Mouse (Mus musculus) heart, embryonic 14.5 days (tissue): ENCODE results near the gene Olfr686. TPM values are rescaled to one million over a fixed set of nuclear protein-coding genes. Genes with fewer than 3 reads are reported as not detected.

Experiments
- ATAC-seq: fragments of 200-750 bp; cut with Nextera tagmentation; 2 replicates; pipeline ENCODE4 v1.8.0; 2017; ENCODE audit warnings: low read depth, moderate TSS enrichment; ENCODE audit not compliant: insufficient number of reproducible peaks, insufficient read depth, low FRiP score
- H3K27ac ChIP-seq, 2 experiments: fragments of 200-500 bp in 1 of 2; fragments of 300-500 bp in 1 of 2; sonication (generic) in 1 of 2; replicated peaks in 1 of 2; 2 replicates each; pipeline ENCODE4 v1.5.1; 2012 to 2014; ENCODE audit warnings: low read depth in 2 of 2, low read length in 2 of 2, control low read depth in 1 of 2, mild to moderate bottlenecking in 1 of 2, mixed read lengths in 1 of 2; ENCODE audit not compliant: control insufficient read depth in 1 of 2, insufficient read depth in 1 of 2
- H3K27me3 ChIP-seq: fragments of 300-500 bp; sonication (generic); 2 replicates; pipeline ENCODE4 v1.6.1; 2014; ENCODE audit warnings: mild to moderate bottlenecking, low read length, control low read depth; ENCODE audit not compliant: control insufficient read depth, insufficient read depth
- H3K36me3 ChIP-seq: fragments of 300-500 bp; sonication (generic); 2 replicates; pipeline ENCODE4 v1.6.1; 2014; ENCODE audit warnings: mild to moderate bottlenecking, control low read depth, low read length, mixed read lengths; ENCODE audit not compliant: control insufficient read depth, insufficient read depth
- H3K4me1 ChIP-seq, 2 experiments: fragments of 200-500 bp in 1 of 2; fragments of 300-500 bp in 1 of 2; sonication (generic) in 1 of 2; 2 replicates each; pipeline ENCODE4 v1.6.1; 2012 to 2014; ENCODE audit warnings: low read length in 2 of 2, control low read depth in 1 of 2, mixed read lengths in 1 of 2; ENCODE audit not compliant: control insufficient read depth in 2 of 2, insufficient read depth in 2 of 2
- H3K4me2 ChIP-seq: fragments of 300-500 bp; sonication (generic); 2 replicates; pipeline ENCODE4 v1.6.1; 2014; ENCODE audit warnings: mild to moderate bottlenecking, low read length
- H3K4me3 ChIP-seq, 2 experiments: fragments of 200-500 bp in 1 of 2; fragments of 300-500 bp in 1 of 2; sonication (generic) in 1 of 2; 2 replicates each; pipeline ENCODE4 v1.5.1; 2012 to 2014; ENCODE audit warnings: low read length in 2 of 2, mild to moderate bottlenecking in 2 of 2, control low read depth in 1 of 2, low read depth in 1 of 2, moderate library complexity in 1 of 2; ENCODE audit not compliant: control insufficient read depth in 1 of 2, insufficient read depth in 1 of 2
- H3K9ac ChIP-seq: fragments of 300-500 bp; sonication (generic); 2 replicates; pipeline ENCODE4 v1.6.1; 2014; ENCODE audit warnings: mild to moderate bottlenecking, low read length
- H3K9me3 ChIP-seq: fragments of 300-500 bp; sonication (generic); 2 replicates; pipeline ENCODE4 v1.6.1; 2016; ENCODE audit warnings: low read length, control low read depth; ENCODE audit not compliant: control insufficient read depth
- WGBS: fragments of 180-500 bp; shearing (Covaris S2); extraction: QIAGEN DNeasy Blood & Tissue Kit; methylation state at CpG from one replicate; pipeline ENCODE4 v1.1.7; 2014; 5-methylcytosine and 5-hydroxymethylcytosine counted together
- polyA plus RNA-seq: library from polyadenylated mRNA; unstranded; fragments of >200 nt; fragmentation: Nextera tagmentation; extraction: Ambion mirVana; gene quantifications from 2 replicates; pipeline ENCODE4 v1.2.1, GENCODE M21; 2014

Olfr686 gene
- not detected in 2 replicates for polyA plus RNA-seq

DNA sequence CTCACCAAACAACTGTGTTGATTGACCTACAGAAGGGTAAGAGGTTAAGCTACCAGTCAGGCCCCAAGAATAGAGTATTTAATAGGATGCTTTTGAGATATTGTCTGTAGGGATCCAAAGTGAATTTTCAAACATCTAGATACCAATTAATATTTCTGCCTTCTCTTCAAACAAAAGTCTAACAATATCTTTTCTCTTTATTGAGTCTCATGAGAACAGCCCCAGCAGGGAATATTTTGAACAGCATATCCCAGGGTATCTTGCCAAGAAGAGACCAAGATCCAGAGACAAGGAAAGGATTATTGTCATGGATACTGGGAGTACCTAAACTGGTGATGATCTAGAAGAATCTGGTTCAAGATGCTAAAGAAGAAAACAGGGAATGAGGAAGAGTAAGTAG, at the start of gene Olfr686:
Gene Olfr686, minus strand, starts transcription at position 101 of the 400 bp plus-strand sequence.
- H3K27me3 ChIP-seq: no peaks in the 10 kb centered on the region
- no peaks in the 10 kb centered on the region for H3K9me3 ChIP-seq
- H3K4me3 ChIP-seq: no peak within 1 kb of the TSS
- H3K4me1 ChIP-seq: no peaks in the 10 kb centered on the region
- H3K9ac ChIP-seq: no peak within 1 kb of the TSS
- no peak within 1 kb of the TSS for H3K4me2 ChIP-seq
- no peak within 1 kb of the TSS for H3K27ac ChIP-seq
- H3K36me3 ChIP-seq: no peaks in the 10 kb centered on the region
- ATAC-seq: no peak

- Histone ChIP-seq H3K4me3 (no peak overlapping the region), H3K9me3 (no peaks in the 10 kb centered on the region), H3K4me1 (no peaks in the 10 kb centered on the region), H3K9ac (no peak overlapping the region), H3K27me3 (no peaks in the 10 kb centered on the region), H3K36me3 (no peaks in the 10 kb centered on the region), H3K27ac (no peak overlapping the region), H3K4me2 (no peak overlapping the region)
- WGBS: 57% methylated on average over 5 of the region's 5 CpGs
- ATAC-seq: no peak
Observed at GRCm38 (mm10) chr7:105256656-105257055, 49.4 kb upstream of the Olfr686 start.

GRCm38 (mm10) chr7:105248197-105248596, 40.9 kb upstream of the Olfr686 start:
- ATAC-seq: no peak
- WGBS: 30% methylated on average over 1 of the region's 1 CpGs
- no peaks in the 10 kb centered on the region for H3K27me3 ChIP-seq
- H3K9me3 ChIP-seq: no peaks in the 10 kb centered on the region
- no peak overlapping the region for H3K9ac ChIP-seq
- H3K4me2 ChIP-seq: no peak overlapping the region
- no peaks in the 10 kb centered on the region for H3K36me3 ChIP-seq
- H3K4me3 ChIP-seq: no peak overlapping the region
- no peak overlapping the region for H3K27ac ChIP-seq
- no peaks in the 10 kb centered on the region for H3K4me1 ChIP-seq

GRCm38 (mm10) chr7:105247671-105248070, 40.4 kb upstream of the Olfr686 start:
- Histone ChIP-seq H3K9me3 (no peaks in the 10 kb centered on the region), H3K36me3 (no peaks in the 10 kb centered on the region), H3K27me3 (no peaks in the 10 kb centered on the region), H3K4me2 (no peak overlapping the region), H3K4me3 (no peak overlapping the region), H3K4me1 (no peaks in the 10 kb centered on the region), H3K27ac (no peak overlapping the region), H3K9ac (no peak overlapping the region)
- no peak for ATAC-seq
- 83% methylated on average over 3 of the region's 3 CpGs for WGBS

DNA sequence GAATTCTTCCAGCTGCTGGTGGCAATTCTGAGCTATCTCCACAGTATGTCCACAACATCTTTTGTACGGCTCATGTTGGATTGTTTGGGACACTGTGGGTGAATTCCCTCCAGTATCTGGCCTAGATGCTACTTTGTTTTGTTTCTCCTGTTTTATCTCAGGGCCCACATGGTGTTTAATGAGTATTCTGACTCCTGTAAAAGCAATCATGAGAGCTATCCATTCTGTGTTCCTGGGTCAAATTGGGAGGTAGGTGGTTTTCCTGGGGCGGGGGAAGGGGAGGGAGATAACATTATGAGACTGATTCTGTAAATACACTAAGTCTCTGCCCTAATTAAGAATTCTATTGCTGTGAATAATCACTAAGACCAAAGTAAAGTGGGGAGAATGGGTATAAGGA, 22.1 kb upstream of the Olfr686 start:
- H3K27ac ChIP-seq: no peak overlapping the region
- H3K4me2 ChIP-seq: no peak overlapping the region
- no peaks in the 10 kb centered on the region for H3K4me1 ChIP-seq
- H3K36me3 ChIP-seq: no peaks in the 10 kb centered on the region
- H3K27me3 ChIP-seq: no peaks in the 10 kb centered on the region
- 60% methylated on average over 2 of the region's 2 CpGs for WGBS
- H3K9me3 ChIP-seq: no peaks in the 10 kb centered on the region
- no peak overlapping the region for H3K9ac ChIP-seq
- no peak overlapping the region for H3K4me3 ChIP-seq
- no peak for ATAC-seq

- 54% methylated on average over 1 of the region's 1 CpGs for WGBS
- no peaks in the 10 kb centered on the region for H3K4me1 ChIP-seq
- no peak overlapping the region; a peak in 2 of 4 replicates for H3K27ac ChIP-seq
- no peaks in the 10 kb centered on the region for H3K27me3 ChIP-seq
- H3K9me3 ChIP-seq: no peaks in the 10 kb centered on the region
- no peak overlapping the region for H3K4me3 ChIP-seq
- no peaks in the 10 kb centered on the region for H3K36me3 ChIP-seq
- ATAC-seq: peak; percentile 83
- no peak overlapping the region for H3K9ac ChIP-seq
- no peak overlapping the region for H3K4me2 ChIP-seq
Observed at GRCm38 (mm10) chr7:105228138-105228537, 20.9 kb upstream of the Olfr686 start.

DNA sequence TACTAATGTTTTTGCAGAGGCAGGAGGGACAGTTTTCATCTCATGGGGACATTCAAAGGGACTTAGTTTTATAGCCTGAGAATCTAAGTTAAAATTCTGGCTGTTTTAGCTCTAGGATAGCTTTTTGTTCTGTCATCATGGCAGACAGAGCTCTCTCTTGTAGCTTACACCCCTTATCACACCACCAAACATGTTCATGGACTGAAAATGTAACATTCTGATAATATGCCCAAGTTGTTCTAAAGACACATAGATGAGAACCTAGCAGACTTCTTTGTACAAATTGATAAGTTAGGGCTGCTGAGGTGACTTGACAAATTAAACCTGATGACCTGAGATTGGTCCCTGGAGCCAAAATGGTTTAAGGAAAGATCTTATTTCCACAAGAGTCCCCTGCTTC, 19.4 kb upstream of the Olfr686 start:
- H3K9ac ChIP-seq: no peak overlapping the region
- H3K36me3 ChIP-seq: no peaks in the 10 kb centered on the region
- H3K27ac ChIP-seq: no peak overlapping the region
- H3K9me3 ChIP-seq: no peaks in the 10 kb centered on the region
- H3K4me3 ChIP-seq: no peak overlapping the region
- no peaks in the 10 kb centered on the region for H3K4me1 ChIP-seq
- no peaks in the 10 kb centered on the region for H3K27me3 ChIP-seq
- no peak for ATAC-seq
- H3K4me2 ChIP-seq: no peak overlapping the region

DNA sequence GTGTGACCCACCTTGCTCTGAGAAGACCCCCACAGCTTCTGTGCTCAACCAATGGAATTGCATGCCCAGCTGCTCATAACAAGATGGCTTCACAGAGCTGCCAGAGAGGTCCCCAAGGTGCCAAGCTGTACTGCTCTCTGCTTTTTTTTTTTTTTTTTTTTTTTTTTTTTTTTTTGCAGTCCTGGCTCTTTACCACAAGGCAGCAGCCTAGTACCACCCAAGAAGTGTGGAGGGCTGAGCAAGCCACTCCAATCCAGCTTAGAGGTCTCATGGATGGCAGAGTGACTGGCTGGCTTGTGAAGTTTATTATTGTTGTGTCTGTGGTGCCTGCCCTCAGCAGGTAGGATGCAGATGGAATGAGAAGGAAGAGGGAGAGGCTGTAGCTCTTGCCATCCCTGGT, 18.8 kb upstream of the Olfr686 start:
- no peak for ATAC-seq
- Histone ChIP-seq H3K4me3 (no peak overlapping the region), H3K9ac (no peak overlapping the region), H3K9me3 (no peaks in the 10 kb centered on the region), H3K27me3 (no peaks in the 10 kb centered on the region), H3K36me3 (no peaks in the 10 kb centered on the region), H3K4me1 (no peaks in the 10 kb centered on the region), H3K27ac (no peak overlapping the region), H3K4me2 (no peak overlapping the region)
